In genomic region chr1:185328721-185329610, GRCm38 (mm10) we compare ENCODE assay signal across 8 mouse cellular contexts. TPM values are rescaled to one million over a fixed set of nuclear protein-coding genes. Genes with fewer than 3 reads are reported as not detected.
DNase-seq lines count a peak whose midpoint lies in the region; ATAC-seq and TF ChIP-seq lines count a peak whose summit lies in the region.

Gene Iars2 (minus strand): TSS chr1:185329396.

- H3K4me3 ChIP-seq in bone marrow, adult 2 months (replicated peaks; ENCODE audit: control insufficient read depth, low read depth, low read length), result peak within 1 kb of the TSS; percentile 100
- H3K4me3 ChIP-seq in embryonic facial prominence, embryonic 15.5 days (replicated peaks), result peak within 1 kb of the TSS; percentile 97
- peak within 1 kb of the TSS; percentile 76 for H3K4me3 ChIP-seq in kidney, embryonic 15.5 days (replicated peaks)

- peak; percentile 48; the same call in 1 of the 2 replicates for TF ChIP-seq POLR2A in bone marrow, adult 2 months (IDR thresholded peaks at IDR 0.05; ENCODE audit: borderline replicate concordance, control insufficient read depth, low read depth, low read length)

- H3K4me2 ChIP-seq in embryonic facial prominence, embryonic 15.5 days (replicated peaks), result peak within 1 kb of the TSS; percentile 60
- peak within 1 kb of the TSS; percentile 73 for H3K4me2 ChIP-seq in kidney, embryonic 15.5 days

- H3K27me3 ChIP-seq in embryonic facial prominence, embryonic 15.5 days, result no peaks in the 10 kb centered on the region
- H3K27me3 ChIP-seq in kidney, embryonic 15.5 days, result no peaks in the 10 kb centered on the region

- H3K36me3 ChIP-seq in embryonic facial prominence, embryonic 15.5 days, result peaks cover 28% of the 10 kb centered on the region
- H3K36me3 ChIP-seq in kidney, embryonic 15.5 days, result peaks cover 31% of the 10 kb centered on the region

- peak; percentile 89 for DNase-seq in 416B (ENCODE audit: low read depth)
- DNase-seq in heart, adult 9 months (ENCODE audit: low spot score in 2 of 2), result peak; percentile 91
- peak; percentile 95 for DNase-seq in liver
- DNase-seq in spleen, postnatal 4 days (ENCODE audit: low spot score in 2 of 2), result peak; percentile 91 to 96

- no peaks in the 10 kb centered on the region for H3K9me3 ChIP-seq in embryonic facial prominence, embryonic 15.5 days (replicated peaks)
- H3K9me3 ChIP-seq in kidney, embryonic 15.5 days (replicated peaks), result no peaks in the 10 kb centered on the region

- no peak for TF ChIP-seq CTCF in bone marrow, adult 2 months (IDR thresholded peaks at IDR 0.05; ENCODE audit: control insufficient read depth, insufficient read depth, low read length)

- WGBS in bone marrow, adult 2 months, result under 1% methylated on average over 76 of the region's 76 CpGs
- WGBS in embryonic facial prominence, embryonic 15.5 days, result under 1% methylated on average over 76 of the region's 76 CpGs
- under 1% methylated on average over 76 of the region's 76 CpGs for WGBS in kidney, embryonic 15.5 days

- H3K27ac ChIP-seq in bone marrow, adult 2 months (ENCODE audit: control insufficient read depth, insufficient read depth, low read depth, low read length, poor library complexity), result peak within 1 kb of the TSS; percentile 98
- peak within 1 kb of the TSS; percentile 93 for H3K27ac ChIP-seq in embryonic facial prominence, embryonic 15.5 days (replicated peaks)
- peak within 1 kb of the TSS; percentile 96 for H3K27ac ChIP-seq in kidney, embryonic 15.5 days

- peak within 1 kb of the TSS; percentile 97 for H3K9ac ChIP-seq in embryonic facial prominence, embryonic 15.5 days
- H3K9ac ChIP-seq in kidney, embryonic 15.5 days, result peak within 1 kb of the TSS; percentile 90

- peaks cover 2% of the 10 kb centered on the region; the same call in 1 of the 2 replicates for H3K4me1 ChIP-seq in bone marrow, adult 2 months (ENCODE audit: control insufficient read depth, insufficient read depth, low read length)
- peaks cover 20% of the 10 kb centered on the region for H3K4me1 ChIP-seq in embryonic facial prominence, embryonic 15.5 days
- H3K4me1 ChIP-seq in kidney, embryonic 15.5 days, result peaks cover 28% of the 10 kb centered on the region

- peak; percentile 81 for ATAC-seq in embryonic facial prominence, embryonic 15.5 days (ENCODE audit: insufficient number of reproducible peaks, low FRiP score, low TSS enrichment, low read depth)
- peak; percentile 92 for ATAC-seq in kidney, embryonic 15.5 days (replicated peaks; ENCODE audit: low FRiP score)
- peak; percentile 28; the same call in 1 of the 2 replicates for ATAC-seq in monocyte, adult 5-6 weeks (replicated peaks; ENCODE audit: insufficient number of reproducible peaks, low FRiP score, low TSS enrichment, poor library complexity, severe bottlenecking)

RNA-seq across cellular contexts. Expression of gene Iars2, which starts in this region (rescaled TPM):
- polyA plus RNA-seq in bone marrow, adult 2 months (2011; ENCODE audit: insufficient read depth, insufficient read length, low replicate concordance, missing spikeins), result 6.5 and 11.9 TPM in 2 replicates
- 24.4 and 25.1 TPM in 2 replicates for polyA plus RNA-seq in embryonic facial prominence, embryonic 15.5 days (2015; fragmentation: Nextera tagmentation; extraction: Ambion mirVana)
- 30.4 and 32.7 TPM in 2 replicates for polyA plus RNA-seq in kidney, embryonic 15.5 days (2015; fragmentation: Nextera tagmentation; extraction: Ambion mirVana)
- total RNA-seq in monocyte, adult 5-6 weeks (2017), result 24.3 to 38.5 TPM (median 29.8 TPM) in 3 replicates

Comparison
In these comparisons a context has a peak if more than half of its experiments do, and no peak if none do; other contexts are left out.
1. Peak in every context shown above with its lines: DNase-seq, ATAC-seq, H3K4me3 ChIP-seq and H3K27ac ChIP-seq.
2. ATAC-seq: peak in every context shown above with its lines; median percentile 92 in kidney, embryonic 15.5 days; 81 in embryonic facial prominence, embryonic 15.5 days; 28 in monocyte, adult 5-6 weeks.